Mouse (Mus musculus): Measurements from ENCODE around the gene Bahcc1.

- TF ChIP-seq EP300 (IDR thresholded peaks at IDR 0.05; ENCODE audit: low read depth) (no peak), CTCF (IDR thresholded peaks at IDR 0.05; ENCODE audit: low read depth) (no peak)
These were observed 21.0 kb downstream of the Bahcc1 start for GRCm38 (mm10) chr11:120253646-120254315.
